Mouse (Mus musculus) heart, embryonic 11.5 days (tissue): Measurements from ENCODE around the gene Dusp11. TPM values are rescaled to one million over a fixed set of nuclear protein-coding genes. Genes with fewer than 3 reads are reported as not detected.

Source experiments
- polyA plus RNA-seq: library from polyadenylated mRNA; unstranded; fragments of >200 nt; fragmentation: Nextera tagmentation; extraction: Ambion mirVana; gene quantifications from 2 replicates; pipeline ENCODE4 v1.2.1, GENCODE M21; 2014

Dusp11 gene
- polyA plus RNA-seq, 1 experiment from 2014 or later = 52.1 TPM

Other genes with a start within 250 kb of the Dusp11 start
- gene Nat8f7, start 248.5 kb downstream of the Dusp11 start, polyA plus RNA-seq = not detected in 2 replicates
- 0.31 and 0.37 TPM in 2 replicates for gene Nat8f3, start 195.9 kb downstream of the Dusp11 start, polyA plus RNA-seq
- gene Nat8f6, start 140.7 kb downstream of the Dusp11 start, polyA plus RNA-seq = not detected in 2 replicates
- gene Nat8f5, start 140.7 kb downstream of the Dusp11 start, polyA plus RNA-seq = not detected in 2 replicates
- not detected in 2 replicates for gene Nat8, start 129.6 kb downstream of the Dusp11 start, polyA plus RNA-seq
- gene Nat8f2, start 92.5 kb downstream of the Dusp11 start, polyA plus RNA-seq = not detected in 2 replicates
- gene Nat8f4, start 56.8 kb downstream of the Dusp11 start, polyA plus RNA-seq = 1.6 and 2.3 TPM in 2 replicates
- gene Tprkb, start 49.8 kb downstream of the Dusp11 start, polyA plus RNA-seq = 21.7 and 22.8 TPM in 2 replicates
- gene Nat8f1, start 46.0 kb downstream of the Dusp11 start, polyA plus RNA-seq = 3.6 and 4.8 TPM in 2 replicates
- gene Figla, start 54.5 kb upstream of the Dusp11 start, polyA plus RNA-seq = not detected in 2 replicates
- gene Add2, start 67.0 kb upstream of the Dusp11 start, polyA plus RNA-seq = 11.9 and 16.4 TPM in 2 replicates
- 3.0 and 4.1 TPM in 2 replicates for gene Tgfa, start 233.6 kb upstream of the Dusp11 start, polyA plus RNA-seq